22 mouse cellular contexts compared by ENCODE assay signal in genomic region chr7:125975414-125975813, GRCm38 (mm10).
DNase-seq lines count a peak whose midpoint lies in the region; ATAC-seq and TF ChIP-seq lines count a peak whose summit lies in the region.
"Had no signal": no experiment of that assay in that cellular context is flagged by ENCODE, and none has a peak within 500 bp of the region (broad histone marks: within the 10 kb centered on the region; RNA-seq: fewer than 3 reads in every experiment).

No protein-coding gene starts in this region.

- 73% methylated on average over 6 of the region's 6 CpGs for WGBS in hindbrain, embryonic 10.5 days
- 61% methylated on average over 6 of the region's 6 CpGs for WGBS in hindbrain, embryonic 16.5 days
- WGBS in liver, postnatal 0 days (ENCODE audit: insufficient replicate concordance): 70% methylated on average over 6 of the region's 6 CpGs

- no peak for TF ChIP-seq EP300 in liver, postnatal 0 days (IDR thresholded peaks at IDR 0.05; ENCODE audit: low read depth)

- no peak overlapping the region for H3K4me3 ChIP-seq in hindbrain, embryonic 10.5 days
- no peak overlapping the region for H3K4me3 ChIP-seq in hindbrain, embryonic 16.5 days (ENCODE audit: low read length)
- H3K4me3 ChIP-seq in liver, postnatal 0 days (ENCODE audit: low read depth, low read length): no peak overlapping the region
- H3K4me3 ChIP-seq: embryonic facial prominence, embryonic 10.5 days; embryonic facial prominence, embryonic 12.5 days; forebrain, embryonic 13.5 days; forebrain, embryonic 15.5 days had no signal

- H3K27me3 ChIP-seq in hindbrain, embryonic 10.5 days (ENCODE audit: insufficient read depth, poor library complexity, severe bottlenecking): no peaks in the 10 kb centered on the region
- no peaks in the 10 kb centered on the region for H3K27me3 ChIP-seq in hindbrain, embryonic 16.5 days (replicated peaks; ENCODE audit: control insufficient read depth, insufficient read depth, low read length)
- H3K27me3 ChIP-seq in liver, postnatal 0 days (ENCODE audit: insufficient read depth, low read length): no peaks in the 10 kb centered on the region
- H3K27me3 ChIP-seq: embryonic facial prominence, embryonic 12.5 days; forebrain, embryonic 13.5 days; forebrain, embryonic 15.5 days; Patski had no signal

- H3K36me3 ChIP-seq in hindbrain, embryonic 10.5 days: no peaks in the 10 kb centered on the region
- no peaks in the 10 kb centered on the region for H3K36me3 ChIP-seq in hindbrain, embryonic 16.5 days (ENCODE audit: control insufficient read depth, insufficient read depth, low read length)
- no peaks in the 10 kb centered on the region for H3K36me3 ChIP-seq in liver, postnatal 0 days (replicated peaks; ENCODE audit: insufficient read depth, low read length)
- H3K36me3 ChIP-seq: embryonic facial prominence, embryonic 10.5 days; embryonic facial prominence, embryonic 12.5 days; forebrain, embryonic 15.5 days; G1E had no signal

- H3K9ac ChIP-seq in hindbrain, embryonic 16.5 days (ENCODE audit: low read depth, low read length): no peak overlapping the region
- no peak overlapping the region for H3K9ac ChIP-seq in liver, postnatal 0 days (replicated peaks)
- H3K9ac ChIP-seq: embryonic facial prominence, embryonic 12.5 days; forebrain, embryonic 13.5 days; forebrain, embryonic 15.5 days; forebrain, postnatal 0 days had no signal

- ATAC-seq in hindbrain, embryonic 16.5 days: no peak
- ATAC-seq in liver, postnatal 0 days: no peak
- ATAC-seq: activated CD4-positive, CD25-positive, alpha-beta regulatory T cell, adult 4 months; CD4-positive, CD25-positive, alpha-beta regulatory T cell, adult 4 months; forebrain, embryonic 13.5 days; forebrain, embryonic 15.5 days; forebrain, postnatal 0 days; Patski had no signal

- no peaks in the 10 kb centered on the region for H3K9me3 ChIP-seq in hindbrain, embryonic 10.5 days
- no peaks in the 10 kb centered on the region for H3K9me3 ChIP-seq in hindbrain, embryonic 16.5 days (ENCODE audit: control insufficient read depth, low read length)
- H3K9me3 ChIP-seq in liver, postnatal 0 days (ENCODE audit: low read length): no peaks in the 10 kb centered on the region
- H3K9me3 ChIP-seq: embryonic facial prominence, embryonic 10.5 days; embryonic facial prominence, embryonic 12.5 days; forebrain, embryonic 13.5 days; forebrain, embryonic 15.5 days; G1E had no signal

- TF ChIP-seq CTCF in liver, postnatal 0 days (IDR thresholded peaks at IDR 0.05; ENCODE audit: low read depth): no peak

- peak overlapping the region; percentile 41; the same call in 1 of the 2 replicates for H3K27ac ChIP-seq in hindbrain, embryonic 10.5 days
- H3K27ac ChIP-seq in hindbrain, embryonic 16.5 days (ENCODE audit: low read depth, low read length): no peak overlapping the region
- H3K27ac ChIP-seq in liver, postnatal 0 days (ENCODE audit: low read depth): no peak overlapping the region
- H3K27ac ChIP-seq: embryonic facial prominence, embryonic 10.5 days; embryonic facial prominence, embryonic 12.5 days; forebrain, embryonic 13.5 days; forebrain, embryonic 15.5 days had no signal

- no peak overlapping the region for H3K4me2 ChIP-seq in hindbrain, embryonic 16.5 days (ENCODE audit: low read length)
- H3K4me2 ChIP-seq in liver, postnatal 0 days (ENCODE audit: low read depth, low read length): no peak overlapping the region
- H3K4me2 ChIP-seq: embryonic facial prominence, embryonic 12.5 days; forebrain, embryonic 13.5 days; forebrain, embryonic 15.5 days had no signal

- peaks cover 33% of the 10 kb centered on the region for H3K4me1 ChIP-seq in hindbrain, embryonic 10.5 days (replicated peaks)
- peaks cover 12% of the 10 kb centered on the region for H3K4me1 ChIP-seq in hindbrain, embryonic 16.5 days (ENCODE audit: control insufficient read depth, insufficient read depth, low read depth, low read length)
- H3K4me1 ChIP-seq in liver, postnatal 0 days (ENCODE audit: insufficient read depth): no peaks in the 10 kb centered on the region
- H3K4me1 ChIP-seq: forebrain, embryonic 15.5 days had no signal

- peak; percentile 59 for DNase-seq in adrenal gland, adult 2 months
- no peak for DNase-seq in adrenal gland, postnatal 25 days
- DNase-seq in hindbrain, embryonic 10.5 days (ENCODE audit: low spot score): no peak
- peak; percentile 39 for DNase-seq in retina, embryonic 14.5 days (ENCODE audit: low spot score)
- DNase-seq in liver, postnatal 0 days: no peak
- DNase-seq: adrenal gland, postnatal 10 days; B cell, adult 2 months; cerebellum, adult 11-12 months; cerebellum, adult 2 months; cerebellum, adult 9-10 months; cerebellum, postnatal 10 days; cerebellum, postnatal 25 days; forebrain, postnatal 0 days had no signal

Comparison
In these comparisons a context has a peak if more than half of its experiments do, and no peak if none do; other contexts are left out.
1. DNase-seq: peak in adrenal gland, adult 2 months (single experiment) and retina, embryonic 14.5 days (single experiment); none in adrenal gland, postnatal 25 days (single experiment), hindbrain, embryonic 10.5 days (single experiment) and liver, postnatal 0 days (single experiment).